Mouse (Mus musculus): ENCODE results near the gene Zdhhc22.

DNA sequence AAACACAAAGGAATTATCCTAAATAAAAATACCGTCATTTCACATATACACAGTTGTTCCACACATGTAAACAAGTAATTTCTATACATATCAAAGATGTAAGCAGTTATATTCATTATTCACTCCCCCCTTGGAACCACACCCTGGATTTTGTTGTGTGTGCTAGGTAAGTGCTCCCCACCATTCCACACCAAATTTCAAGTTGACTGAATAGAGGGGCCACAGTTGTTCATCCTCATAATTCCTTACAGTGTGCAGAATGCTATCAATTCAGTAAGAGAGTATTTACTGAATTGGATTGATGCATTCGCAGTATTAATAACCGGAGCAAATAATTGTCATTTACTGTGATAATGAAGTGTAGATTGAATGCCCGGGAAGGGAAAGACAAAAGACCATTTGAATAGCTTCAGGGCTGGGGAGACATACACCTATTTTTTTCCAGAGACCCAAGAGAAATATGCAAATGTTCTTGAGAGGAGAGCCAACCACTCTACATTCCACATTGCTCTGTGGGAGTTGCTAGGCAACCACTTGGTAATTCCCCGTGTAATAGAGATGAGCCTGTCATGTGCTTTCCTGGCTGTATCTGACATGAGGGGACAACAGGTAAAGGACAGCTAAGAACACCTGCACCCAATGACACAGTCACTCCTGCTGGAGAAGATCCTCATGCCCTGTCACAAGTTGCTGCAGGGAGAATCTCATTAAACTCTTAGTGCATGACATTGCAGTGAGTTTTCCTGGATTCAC lies 48.3 kb downstream of the Zdhhc22 start:
- no peak for TF ChIP-seq CTCF (IDR thresholded peaks at IDR 0.05; ENCODE audit: low read depth, low read length)
- TF ChIP-seq POLR2A (IDR thresholded peaks at IDR 0.05; ENCODE audit: insufficient read depth, low read length) = no peak
- TF ChIP-seq EP300 (IDR thresholded peaks at IDR 0.05; ENCODE audit: insufficient read depth, low read depth, low read length) = no peak
